Comparison of ENCODE assay signal across 8 mouse cellular contexts in the genomic region with DNA sequence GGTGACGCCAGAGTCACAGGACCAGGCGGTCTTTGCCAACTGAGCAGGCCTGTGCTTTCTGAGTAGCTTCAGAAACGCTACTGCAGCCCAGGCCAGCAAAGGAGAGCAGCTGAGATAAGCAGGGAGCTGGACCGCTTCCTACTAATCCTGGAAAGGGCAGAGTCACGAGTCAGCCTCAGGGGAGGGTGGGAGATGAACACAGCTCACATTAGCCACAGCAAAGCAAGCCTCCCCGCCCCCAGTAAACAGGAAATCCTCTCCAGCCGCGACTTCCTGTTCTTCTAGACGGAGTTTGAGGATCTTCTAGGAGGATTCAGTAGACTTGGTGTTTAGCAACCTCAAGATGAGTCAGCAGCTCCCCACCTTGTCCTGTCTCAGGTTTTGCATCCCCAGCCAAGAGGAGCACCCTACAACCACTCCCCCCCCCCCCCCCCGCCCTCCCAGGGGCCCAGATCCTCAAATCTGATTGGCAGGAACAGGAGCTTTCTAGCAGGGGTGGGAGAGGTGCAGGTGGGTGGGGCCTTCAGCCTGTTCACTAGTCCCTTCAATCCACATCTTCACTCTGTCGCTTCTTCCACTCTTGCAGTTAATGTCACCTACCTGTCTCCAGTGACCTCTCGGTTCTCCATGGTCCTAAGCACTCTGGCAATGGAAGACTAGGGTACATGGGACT. TPM values are rescaled to one million over a fixed set of nuclear protein-coding genes. Genes with fewer than 3 reads are reported as not detected.
DNase-seq lines count a peak whose midpoint lies in the region; ATAC-seq and TF ChIP-seq lines count a peak whose summit lies in the region.

No protein-coding gene starts in this region.

- H3ac ChIP-seq in C2C12 (ENCODE audit: control insufficient read depth, insufficient read length, low read depth): no peak overlapping the region

- no peak for TF ChIP-seq POLR2A in thymus, adult 2 months (IDR thresholded peaks at IDR 0.05; ENCODE audit: control insufficient read depth, extremely low read depth, insufficient read depth, low read length, poor library complexity)

- no peaks in the 10 kb centered on the region for H3K79me2 ChIP-seq in C2C12 (ENCODE audit: control insufficient read depth, insufficient read depth)

- H3K4me2 ChIP-seq in forebrain, postnatal 0 days (ENCODE audit: low read depth): no peak overlapping the region
- H3K4me2 ChIP-seq in forebrain, embryonic 16.5 days (ENCODE audit: low read length): no peak overlapping the region

- no peaks in the 10 kb centered on the region for H3K36me3 ChIP-seq in forebrain, postnatal 0 days (ENCODE audit: insufficient read depth)
- no peaks in the 10 kb centered on the region for H3K36me3 ChIP-seq in forebrain, embryonic 16.5 days (ENCODE audit: control insufficient read depth, insufficient read depth)
- H3K36me3 ChIP-seq in C2C12 (ENCODE audit: control insufficient read depth, insufficient read depth): no peaks in the 10 kb centered on the region
- H3K36me3 ChIP-seq in heart, embryonic 10.5 days: no peaks in the 10 kb centered on the region
- no peaks in the 10 kb centered on the region for H3K36me3 ChIP-seq in thymus, adult 2 months (ENCODE audit: control insufficient read depth, insufficient read depth, low read length)

- TF ChIP-seq CTCF in forebrain, postnatal 0 days (IDR thresholded peaks at IDR 0.05; ENCODE audit: low read depth): no peak
- TF ChIP-seq CTCF in C2C12 (IDR thresholded peaks at IDR 0.05; ENCODE audit: control insufficient read depth, insufficient read depth, insufficient read length): no peak
- TF ChIP-seq CTCF in thymus, adult 2 months (IDR thresholded peaks at IDR 0.05; ENCODE audit: borderline replicate concordance, control insufficient read depth, extremely low read depth, insufficient read depth, low read length, poor library complexity): no peak

- no peak for DNase-seq in forebrain, postnatal 0 days
- DNase-seq in adrenal gland, postnatal 25 days: peak; percentile 33
- DNase-seq in heart, embryonic 10.5 days (ENCODE audit: low spot score): peak; percentile 88
- DNase-seq in kidney, postnatal 14 days: peak; percentile 73
- DNase-seq in lung, postnatal 4 days: peak; percentile 79 to 84
- peak; percentile 69 for DNase-seq in thymus, adult 2 months

- peak; percentile 8; the same call in 1 of the 2 replicates for ATAC-seq in forebrain, postnatal 0 days
- ATAC-seq in forebrain, embryonic 16.5 days: no peak

- no peaks in the 10 kb centered on the region for H3K9me3 ChIP-seq in forebrain, postnatal 0 days (ENCODE audit: low read length)
- no peaks in the 10 kb centered on the region for H3K9me3 ChIP-seq in forebrain, embryonic 16.5 days (ENCODE audit: control insufficient read depth, low read length)
- no peaks in the 10 kb centered on the region for H3K9me3 ChIP-seq in heart, embryonic 10.5 days

- WGBS in forebrain, postnatal 0 days: 63% methylated on average over 11 of the region's 12 CpGs
- WGBS in forebrain, embryonic 16.5 days: 63% methylated on average over 11 of the region's 12 CpGs
- WGBS in heart, embryonic 10.5 days: 26% methylated on average over 12 of the region's 12 CpGs
- 7% methylated on average over 12 of the region's 12 CpGs for WGBS in thymus, adult 2 months

- H3K4me1 ChIP-seq in forebrain, postnatal 0 days (ENCODE audit: insufficient read depth): no peaks in the 10 kb centered on the region
- H3K4me1 ChIP-seq in forebrain, embryonic 16.5 days (replicated peaks; ENCODE audit: control insufficient read depth, insufficient read depth, low read length): no peaks in the 10 kb centered on the region
- peaks cover 40% of the 10 kb centered on the region for H3K4me1 ChIP-seq in heart, embryonic 10.5 days
- peaks cover 8% of the 10 kb centered on the region for H3K4me1 ChIP-seq in thymus, adult 2 months (replicated peaks; ENCODE audit: control insufficient read depth, insufficient read depth, low read length)

- no peaks in the 10 kb centered on the region for H3K27me3 ChIP-seq in forebrain, postnatal 0 days (ENCODE audit: insufficient read depth, low read length)
- no peaks in the 10 kb centered on the region for H3K27me3 ChIP-seq in forebrain, embryonic 16.5 days (replicated peaks; ENCODE audit: control insufficient read depth, insufficient read depth, low read length)
- H3K27me3 ChIP-seq in C2C12 (ENCODE audit: control insufficient read depth, insufficient read depth, insufficient read length): no peaks in the 10 kb centered on the region
- H3K27me3 ChIP-seq in heart, embryonic 10.5 days (ENCODE audit: insufficient read depth, poor library complexity, severe bottlenecking): no peaks in the 10 kb centered on the region
- no peaks in the 10 kb centered on the region for H3K27me3 ChIP-seq in thymus, adult 2 months (ENCODE audit: control insufficient read depth, insufficient read depth, low read length)

- H3K4me3 ChIP-seq in forebrain, postnatal 0 days (ENCODE audit: low read depth, low read length): no peak overlapping the region
- H3K4me3 ChIP-seq in forebrain, embryonic 16.5 days (replicated peaks; ENCODE audit: low read length): no peak overlapping the region
- H3K4me3 ChIP-seq in C2C12 (ENCODE audit: insufficient read depth, poor library complexity, severe bottlenecking): no peak overlapping the region
- peak overlapping the region; percentile 31 for H3K4me3 ChIP-seq in heart, embryonic 10.5 days
- H3K4me3 ChIP-seq in thymus, adult 2 months (ENCODE audit: control insufficient read depth, insufficient read depth, low read length): no peak overlapping the region

- H3K79me3 ChIP-seq in C2C12 (ENCODE audit: low read depth): no peaks in the 10 kb centered on the region

- no peak overlapping the region for H3K27ac ChIP-seq in forebrain, postnatal 0 days (ENCODE audit: low read depth, low read length)
- H3K27ac ChIP-seq in forebrain, embryonic 16.5 days (ENCODE audit: low read length): no peak overlapping the region
- H3K27ac ChIP-seq in heart, embryonic 10.5 days: peak overlapping the region; percentile 85
- H3K27ac ChIP-seq in thymus, adult 2 months (ENCODE audit: control insufficient read depth, insufficient read depth, low read length): no peak overlapping the region

- H3K9ac ChIP-seq in forebrain, postnatal 0 days: no peak overlapping the region
- no peak overlapping the region for H3K9ac ChIP-seq in forebrain, embryonic 16.5 days (replicated peaks; ENCODE audit: low read depth, low read length)

TF ChIP-seq in C2C12, 6 proteins besides CTCF, POLR2A, EP300 and RAD21:
- peak; percentile 65 for TF ChIP-seq CEBPB (IDR thresholded peaks at IDR 0.05; ENCODE audit: low read depth)
- peak; percentile 37 for TF ChIP-seq USF1 (IDR thresholded peaks at IDR 0.05; ENCODE audit: low read depth)
- no peak for TF ChIP-seq MAX (IDR thresholded peaks at IDR 0.05)
TF ChIP-seq in C2C12: peak in this region for 2.

RNA-seq across cellular contexts. Expression of gene Rhob, which starts 21.7 kb away (rescaled TPM):
- 278 and 289 TPM in 2 replicates for total RNA-seq in forebrain, postnatal 0 days (2014; rRNA removed)
- 69.9 and 78.9 TPM in 2 replicates for polyA plus RNA-seq in forebrain, postnatal 0 days (2015; fragmentation: Nextera tagmentation; extraction: Ambion mirVana)
- 70.3 and 74.9 TPM in 2 replicates for polyA plus RNA-seq in forebrain, embryonic 16.5 days (2015; fragmentation: Nextera tagmentation; extraction: Ambion mirVana)
- 130 TPM for polyA plus RNA-seq in C2C12 (2012; fragmentation: generic; extraction: Trizol)
- 182 and 212 TPM in 2 replicates for total RNA-seq in adrenal gland, postnatal 25 days (2021)
- polyA plus RNA-seq in heart, embryonic 10.5 days (2016; fragmentation: Nextera tagmentation; extraction: Ambion mirVana): 33.7 and 42.1 TPM in 2 replicates
- 77.3 and 91.4 TPM in 2 replicates for polyA plus RNA-seq in thymus, adult 2 months (2012; rRNA removed)
